Mouse (Mus musculus) MEL-GATA-1-ER (cell line): ENCODE results near the gene Slc2a10.

Experiments
- DNase-seq: peaks from one replicate; pipeline ENCODE4 v3.0.0-alpha.2; 2012; ENCODE audit warnings: low read depth; ENCODE audit errors: extremely low read depth

The Slc2a10 gene

GRCm38 (mm10) chr2:165559506-165560235, 56.1 kb downstream of the Slc2a10 start:
- DNase-seq: no peak

- DNase-seq: no peak
These were observed 58.3 kb downstream of the Slc2a10 start for GRCm38 (mm10) chr2:165561861-165562260.

DNA sequence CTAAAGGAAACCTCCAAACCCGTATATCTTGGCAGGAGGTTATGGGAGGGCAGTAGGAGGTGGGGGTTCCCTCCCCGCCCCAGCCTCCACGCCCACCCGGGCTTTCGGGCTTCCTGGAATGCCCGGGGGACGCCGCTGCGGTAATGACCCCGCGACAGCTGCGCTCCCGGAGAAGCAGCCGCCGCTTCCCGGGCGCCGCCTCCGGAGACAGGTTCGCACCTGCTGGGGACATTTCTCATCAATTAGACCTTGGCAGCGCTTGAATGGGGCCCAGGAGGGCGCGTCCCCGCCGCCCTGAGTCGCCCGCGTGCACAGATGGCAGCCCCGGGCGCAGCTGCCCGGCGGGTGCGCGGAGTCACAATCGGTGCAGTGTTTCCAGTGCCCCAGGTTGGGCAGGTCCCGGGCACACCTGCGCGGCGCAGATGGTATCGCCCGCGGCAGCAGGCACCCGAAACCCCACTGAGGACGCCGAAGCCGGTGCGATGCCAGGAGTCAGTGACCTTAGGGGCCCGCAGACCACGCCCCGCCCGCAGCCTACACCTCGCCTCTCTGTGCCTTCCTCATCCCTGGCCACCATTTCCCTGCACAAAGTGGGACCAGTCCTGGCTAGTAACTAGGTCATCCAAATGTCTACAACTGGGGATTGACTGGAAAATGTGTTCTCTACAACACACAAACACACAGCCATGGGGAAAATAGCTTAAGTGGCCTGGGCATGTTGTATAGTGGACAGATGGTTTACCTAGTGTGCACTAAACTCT, 59.9 kb downstream of the Slc2a10 start:
- no peak for DNase-seq

DNA sequence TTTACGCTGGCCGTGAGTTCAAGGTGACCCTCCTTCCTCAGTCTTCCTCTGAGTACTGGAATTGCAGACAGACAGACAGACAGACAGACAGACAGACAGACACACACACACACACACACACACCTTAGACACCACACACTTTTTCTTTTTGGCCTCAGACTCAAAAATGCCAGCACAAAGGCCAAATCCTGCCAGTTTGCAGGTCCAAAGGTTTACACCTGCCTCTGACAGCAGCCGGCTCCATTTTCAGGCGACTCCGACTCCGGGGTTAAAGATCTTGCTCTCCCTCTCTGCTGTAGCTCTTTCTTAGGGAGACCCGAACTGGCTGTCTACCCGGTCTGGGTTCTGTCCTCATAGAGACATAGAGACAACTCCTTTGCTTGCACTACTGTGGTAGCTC, 60.5 kb downstream of the Slc2a10 start:
- no peak for DNase-seq

DNA sequence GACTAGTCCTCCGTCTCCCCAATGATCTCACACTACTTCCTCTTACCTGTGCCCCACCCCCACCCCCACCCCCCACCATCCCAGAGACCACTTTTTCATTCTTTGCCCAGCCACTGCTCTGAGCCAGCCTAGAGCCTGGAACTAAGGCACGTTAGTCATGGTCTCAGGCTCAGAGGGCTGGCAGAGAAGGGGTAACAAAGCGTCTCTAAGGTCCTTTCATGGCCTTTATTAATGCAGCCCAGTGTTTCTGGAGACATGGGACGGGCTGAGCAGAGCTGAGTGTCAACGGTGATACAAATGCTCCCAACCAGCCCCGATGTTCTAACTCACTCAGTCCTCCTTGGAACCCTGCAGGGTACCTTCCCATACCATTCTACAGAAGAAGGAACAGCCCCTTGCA, 61.0 kb downstream of the Slc2a10 start:
- DNase-seq: no peak

DNA sequence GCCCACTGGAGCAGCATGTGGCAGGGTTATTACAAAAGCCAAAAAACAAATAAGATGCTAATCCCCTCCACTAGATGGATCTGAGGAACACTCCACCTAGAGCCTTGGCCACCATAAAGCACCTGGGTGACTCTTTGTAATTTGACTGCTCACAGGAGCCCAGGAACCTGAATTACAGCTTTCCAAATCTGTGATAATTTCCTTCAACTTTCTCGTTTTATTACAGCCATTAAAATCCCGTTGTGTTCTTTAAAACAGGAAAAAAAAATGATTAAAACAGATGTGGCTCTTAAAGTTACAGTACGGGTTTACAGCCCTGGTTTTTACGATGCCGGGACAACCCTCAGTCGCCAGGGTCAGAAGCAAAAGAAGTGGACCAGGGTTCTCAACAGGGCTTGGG, 63.3 kb downstream of the Slc2a10 start:
- no peak for DNase-seq

- no peak for DNase-seq
These were observed 64.2 kb downstream of the Slc2a10 start for GRCm38 (mm10) chr2:165567820-165568219.

DNA sequence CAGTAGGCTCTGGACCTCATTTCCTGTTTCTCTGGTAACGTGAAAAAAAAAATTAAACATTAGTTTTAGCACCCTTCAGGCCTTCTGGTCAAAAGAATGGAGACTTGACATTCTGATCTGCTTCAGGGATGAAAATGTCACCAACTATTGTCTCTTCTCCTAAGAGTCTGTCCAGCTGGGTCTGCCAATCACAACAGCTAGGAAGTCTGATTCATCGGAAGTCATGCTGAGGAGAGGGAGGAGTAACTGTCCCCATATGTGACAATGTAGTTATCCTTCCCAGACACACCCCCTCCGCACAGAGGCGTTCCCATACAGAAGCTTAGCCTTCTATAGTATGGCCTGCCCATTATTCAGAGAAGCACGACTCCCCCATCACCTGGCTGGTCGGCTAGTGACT, 65.3 kb downstream of the Slc2a10 start:
- no peak for DNase-seq
